Mouse (Mus musculus): ENCODE measurements around the gene Tulp2. TPM values are rescaled to one million over a fixed set of nuclear protein-coding genes. Genes with fewer than 3 reads are reported as not detected.
"Not testable (repeated sequence)": the region's sequence is repeated elsewhere in the genome, so short reads cannot be mapped to it uniquely, and the experiment has no call there.

Tulp2 gene
- polyA plus RNA-seq, 1 experiment from 2014 or later = not detected

- Histone ChIP-seq H3K27ac (ENCODE audit: low read length) (no peak overlapping the region), H3K9ac (replicated peaks; ENCODE audit: low read depth, low read length) (no peak overlapping the region), H3K4me1 (replicated peaks; ENCODE audit: control insufficient read depth, insufficient read depth, low read length) (peaks cover 4% of the 10 kb centered on the region), H3K36me3 (ENCODE audit: control insufficient read depth, insufficient read depth) (no peaks in the 10 kb centered on the region), H3K4me2 (ENCODE audit: low read length) (no peak overlapping the region), H3K4me3 (replicated peaks; ENCODE audit: low read length) (no peak overlapping the region), H3K9me3 (ENCODE audit: control insufficient read depth, low read length) (no peaks in the 10 kb centered on the region), H3K27me3 (replicated peaks; ENCODE audit: control insufficient read depth, insufficient read depth, low read length) (no peaks in the 10 kb centered on the region)
- ATAC-seq = no peak
- WGBS = 84% methylated on average over 7 of the region's 7 CpGs
Measured at GRCm38 (mm10) chr7:45514411-45514810, 32.7 kb downstream of the Tulp2 start.

- no peak overlapping the region for H3K4me3 ChIP-seq (replicated peaks; ENCODE audit: low read length)
- 22% methylated on average over 16 of the region's 16 CpGs for WGBS
- no peaks in the 10 kb centered on the region for H3K9me3 ChIP-seq (ENCODE audit: control insufficient read depth, low read length)
- H3K36me3 ChIP-seq (ENCODE audit: control insufficient read depth, insufficient read depth) = no peaks in the 10 kb centered on the region
- no peak overlapping the region for H3K27ac ChIP-seq (ENCODE audit: low read length)
- no peaks in the 10 kb centered on the region for H3K4me1 ChIP-seq (replicated peaks; ENCODE audit: control insufficient read depth, insufficient read depth, low read length)
- H3K27me3 ChIP-seq (replicated peaks; ENCODE audit: control insufficient read depth, insufficient read depth, low read length) = no peaks in the 10 kb centered on the region
- no peak for ATAC-seq
- H3K9ac ChIP-seq (replicated peaks; ENCODE audit: low read depth, low read length) = no peak overlapping the region
- H3K4me2 ChIP-seq (ENCODE audit: low read length) = no peak overlapping the region
Measured at GRCm38 (mm10) chr7:45515436-45515835, 33.8 kb downstream of the Tulp2 start.

GRCm38 (mm10) chr7:45516846-45517245 is 35.2 kb downstream of the Tulp2 start:
- not testable (repeated sequence) for H3K27ac ChIP-seq (ENCODE audit: low read length); H3K27me3 ChIP-seq (replicated peaks; ENCODE audit: control insufficient read depth, insufficient read depth, low read length); H3K36me3 ChIP-seq (ENCODE audit: control insufficient read depth, insufficient read depth); H3K4me1 ChIP-seq (replicated peaks; ENCODE audit: control insufficient read depth, insufficient read depth, low read length); H3K9me3 ChIP-seq (ENCODE audit: control insufficient read depth, low read length); ATAC-seq; H3K4me3 ChIP-seq (replicated peaks; ENCODE audit: low read length); H3K4me2 ChIP-seq (ENCODE audit: low read length); H3K9ac ChIP-seq (replicated peaks; ENCODE audit: low read depth, low read length)
- WGBS = 73% methylated on average over 5 of the region's 5 CpGs

- Histone ChIP-seq H3K4me2 (ENCODE audit: low read length) (no peak overlapping the region), H3K9ac (replicated peaks; ENCODE audit: low read depth, low read length) (no peak overlapping the region), H3K4me1 (replicated peaks; ENCODE audit: control insufficient read depth, insufficient read depth, low read length) (peaks cover 7% of the 10 kb centered on the region), H3K36me3 (ENCODE audit: control insufficient read depth, insufficient read depth) (no peaks in the 10 kb centered on the region), H3K27ac (ENCODE audit: low read length) (no peak overlapping the region), H3K9me3 (ENCODE audit: control insufficient read depth, low read length) (no peaks in the 10 kb centered on the region), H3K27me3 (replicated peaks; ENCODE audit: control insufficient read depth, insufficient read depth, low read length) (no peaks in the 10 kb centered on the region), H3K4me3 (replicated peaks; ENCODE audit: low read length) (no peak overlapping the region)
- WGBS = 93% methylated on average over 16 of the region's 16 CpGs
- ATAC-seq = no peak
Measured at GRCm38 (mm10) chr7:45518618-45519017, 36.9 kb downstream of the Tulp2 start.

GRCm38 (mm10) chr7:45519345-45520120 is 37.9 kb downstream of the Tulp2 start:
- H3K4me3 ChIP-seq (replicated peaks; ENCODE audit: low read length) = no peak overlapping the region
- no peak overlapping the region for H3K27ac ChIP-seq (ENCODE audit: low read length)
- H3K36me3 ChIP-seq (ENCODE audit: control insufficient read depth, insufficient read depth) = no peaks in the 10 kb centered on the region
- WGBS = 81% methylated on average over 8 of the region's 8 CpGs
- ATAC-seq = no peak
- no peak overlapping the region for H3K9ac ChIP-seq (replicated peaks; ENCODE audit: low read depth, low read length)
- H3K9me3 ChIP-seq (ENCODE audit: control insufficient read depth, low read length) = no peaks in the 10 kb centered on the region
- H3K4me2 ChIP-seq (ENCODE audit: low read length) = no peak overlapping the region
- no peaks in the 10 kb centered on the region for H3K27me3 ChIP-seq (replicated peaks; ENCODE audit: control insufficient read depth, insufficient read depth, low read length)
- peaks cover 7% of the 10 kb centered on the region for H3K4me1 ChIP-seq (replicated peaks; ENCODE audit: control insufficient read depth, insufficient read depth, low read length)

GRCm38 (mm10) chr7:45520605-45521004 is 38.9 kb downstream of the Tulp2 start:
- 93% methylated on average over 7 of the region's 7 CpGs for whole genome bisulfite sequencing

GRCm38 (mm10) chr7:45521728-45522184 is 40.1 kb downstream of the Tulp2 start:
- under 1% methylated on average over 28 of the region's 28 CpGs for WGBS
- H3K4me2 ChIP-seq (ENCODE audit: low read length) = peak overlapping the region; percentile 57
- H3K9me3 ChIP-seq (ENCODE audit: control insufficient read depth, low read length) = no peaks in the 10 kb centered on the region
- H3K36me3 ChIP-seq (ENCODE audit: control insufficient read depth, insufficient read depth) = no peaks in the 10 kb centered on the region
- peak overlapping the region; percentile 66 for H3K9ac ChIP-seq (replicated peaks; ENCODE audit: low read depth, low read length)
- peaks cover 19% of the 10 kb centered on the region for H3K4me1 ChIP-seq (replicated peaks; ENCODE audit: control insufficient read depth, insufficient read depth, low read length)
- H3K27me3 ChIP-seq (replicated peaks; ENCODE audit: control insufficient read depth, insufficient read depth, low read length) = no peaks in the 10 kb centered on the region
- peak; percentile 90 for ATAC-seq
- peak overlapping the region; percentile 89 for H3K27ac ChIP-seq (ENCODE audit: low read length)
- peak overlapping the region; percentile 61 for H3K4me3 ChIP-seq (replicated peaks; ENCODE audit: low read length)

More at GRCm38 (mm10) chr7:45520605-45521004, 38.9 kb downstream of the Tulp2 start:
- Histone ChIP-seq H3K27ac (ENCODE audit: low read length) (no peak overlapping the region), H3K9ac (replicated peaks; ENCODE audit: low read depth, low read length) (no peak overlapping the region), H3K4me2 (ENCODE audit: low read length) (no peak overlapping the region), H3K36me3 (ENCODE audit: control insufficient read depth, insufficient read depth) (no peaks in the 10 kb centered on the region), H3K4me1 (replicated peaks; ENCODE audit: control insufficient read depth, insufficient read depth, low read length) (peaks cover 15% of the 10 kb centered on the region), H3K9me3 (ENCODE audit: control insufficient read depth, low read length) (no peaks in the 10 kb centered on the region), H3K4me3 (replicated peaks; ENCODE audit: low read length) (no peak overlapping the region), H3K27me3 (replicated peaks; ENCODE audit: control insufficient read depth, insufficient read depth, low read length) (no peaks in the 10 kb centered on the region)
- ATAC-seq = no peak

- Histone ChIP-seq H3K9me3 (ENCODE audit: control insufficient read depth, low read length) (no peaks in the 10 kb centered on the region), H3K4me2 (ENCODE audit: low read length) (peak overlapping the region; percentile 57), H3K4me1 (replicated peaks; ENCODE audit: control insufficient read depth, insufficient read depth, low read length) (peaks cover 19% of the 10 kb centered on the region), H3K4me3 (replicated peaks; ENCODE audit: low read length) (peak overlapping the region; percentile 61), H3K36me3 (ENCODE audit: control insufficient read depth, insufficient read depth) (no peaks in the 10 kb centered on the region), H3K9ac (replicated peaks; ENCODE audit: low read depth, low read length) (no peak overlapping the region; the same call in 1 of the 2 replicates), H3K27ac (ENCODE audit: low read length) (no peak overlapping the region), H3K27me3 (replicated peaks; ENCODE audit: control insufficient read depth, insufficient read depth, low read length) (no peaks in the 10 kb centered on the region)
- ATAC-seq = peak; percentile 24
- 56% methylated on average over 16 of the region's 16 CpGs for WGBS
Measured at GRCm38 (mm10) chr7:45522194-45522752, 40.6 kb downstream of the Tulp2 start.

- no peak for ATAC-seq
- Histone ChIP-seq H3K9ac (replicated peaks; ENCODE audit: low read depth, low read length) (no peak overlapping the region), H3K4me1 (replicated peaks; ENCODE audit: control insufficient read depth, insufficient read depth, low read length) (peaks cover 19% of the 10 kb centered on the region), H3K9me3 (ENCODE audit: control insufficient read depth, low read length) (no peaks in the 10 kb centered on the region), H3K27me3 (replicated peaks; ENCODE audit: control insufficient read depth, insufficient read depth, low read length) (no peaks in the 10 kb centered on the region), H3K4me2 (ENCODE audit: low read length) (no peak overlapping the region), H3K4me3 (replicated peaks; ENCODE audit: low read length) (no peak overlapping the region), H3K36me3 (ENCODE audit: control insufficient read depth, insufficient read depth) (no peaks in the 10 kb centered on the region), H3K27ac (ENCODE audit: low read length) (no peak overlapping the region)
- 77% methylated on average over 18 of the region's 18 CpGs for WGBS
Measured at GRCm38 (mm10) chr7:45522957-45523676, 41.4 kb downstream of the Tulp2 start.

Measured in forebrain, embryonic 16.5 days (tissue).